Mouse (Mus musculus): ENCODE results near the gene Nsd1. TPM values are rescaled to one million over a fixed set of nuclear protein-coding genes. Genes with fewer than 3 reads are reported as not detected.
A peak's percentile ranks its signal among the peaks of the same experiment; 100 is the strongest.

Nsd1 gene
- polyA plus RNA-seq, 1 experiment from 2014 or later: 78.7 TPM

DNA sequence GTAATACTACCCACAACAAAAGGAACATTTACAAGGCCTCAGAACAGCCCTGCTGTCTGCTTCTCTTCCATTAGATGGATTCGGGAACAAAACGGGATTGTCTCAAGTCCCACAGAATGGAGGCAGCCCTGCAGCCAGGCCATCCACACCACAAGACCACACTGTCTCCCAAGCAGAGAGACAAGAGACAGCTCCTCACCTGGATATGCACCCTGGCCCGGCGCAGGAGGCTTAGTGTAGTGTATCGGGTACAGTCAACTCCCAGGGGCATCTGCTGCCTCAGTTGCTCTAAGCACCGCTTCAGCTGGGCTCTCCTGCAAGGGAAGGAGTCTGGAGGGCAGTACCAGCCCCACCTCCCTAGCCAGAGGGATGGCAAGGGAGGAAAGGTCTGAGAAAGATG lies 118.6 kb downstream of the Nsd1 start:
- H3K9me3 ChIP-seq (replicated peaks): no peaks in the 10 kb centered on the region
- H3K4me2 ChIP-seq (replicated peaks): peak overlapping the region; percentile 92
- no peak for ATAC-seq (ENCODE audit: low FRiP score)
- no peak overlapping the region for H3K27ac ChIP-seq
- no peaks in the 10 kb centered on the region for H3K27me3 ChIP-seq
- WGBS: 80% methylated on average over 6 of the region's 6 CpGs
- H3K36me3 ChIP-seq: peaks cover 28% of the 10 kb centered on the region
- peak overlapping the region; percentile 74 for H3K4me3 ChIP-seq
- H3K4me1 ChIP-seq: peaks cover 43% of the 10 kb centered on the region
- peak overlapping the region; percentile 74 for H3K9ac ChIP-seq

GRCm38 (mm10) chr13:55328641-55329040 lies 119.1 kb downstream of the Nsd1 start:
- Histone ChIP-seq H3K4me2 (replicated peaks) (peak overlapping the region; percentile 92), H3K27me3 (no peaks in the 10 kb centered on the region), H3K9me3 (replicated peaks) (no peaks in the 10 kb centered on the region), H3K27ac (no peak overlapping the region), H3K4me1 (peaks cover 38% of the 10 kb centered on the region), H3K4me3 (peak overlapping the region; percentile 74), H3K9ac (peak overlapping the region; percentile 74), H3K36me3 (peaks cover 24% of the 10 kb centered on the region)
- no peak for ATAC-seq (ENCODE audit: low FRiP score)
- 83% methylated on average over 4 of the region's 4 CpGs for WGBS

- Histone ChIP-seq H3K27me3 (no peaks in the 10 kb centered on the region), H3K9me3 (replicated peaks) (no peaks in the 10 kb centered on the region), H3K9ac (peak overlapping the region; percentile 74), H3K27ac (peak overlapping the region; percentile 89), H3K4me1 (peaks cover 34% of the 10 kb centered on the region), H3K4me2 (replicated peaks) (peak overlapping the region; percentile 92), H3K36me3 (peaks cover 18% of the 10 kb centered on the region), H3K4me3 (peak overlapping the region; percentile 74)
- ATAC-seq (ENCODE audit: low FRiP score): peak; percentile 35
- under 1% methylated on average over 28 of the region's 29 CpGs for WGBS
These were observed 119.6 kb downstream of the Nsd1 start for GRCm38 (mm10) chr13:55329109-55329682.

GRCm38 (mm10) chr13:55329683-55330566 lies 120.3 kb downstream of the Nsd1 start, which contains the start of gene Mxd3:
TSS of gene Mxd3 (minus strand) at chr13:55329823.
- Histone ChIP-seq H3K36me3 (peaks cover 13% of the 10 kb centered on the region), H3K9ac (peak within 1 kb of the TSS; percentile 74), H3K4me2 (replicated peaks) (peak within 1 kb of the TSS; percentile 92), H3K4me3 (peak within 1 kb of the TSS; percentile 74), H3K27me3 (no peaks in the 10 kb centered on the region), H3K27ac (peak within 1 kb of the TSS; percentile 89), H3K9me3 (replicated peaks) (no peaks in the 10 kb centered on the region), H3K4me1 (peaks cover 34% of the 10 kb centered on the region)
- WGBS: under 1% methylated on average over 77 of the region's 82 CpGs
- ATAC-seq (ENCODE audit: low FRiP score): peak; percentile 87

DNA sequence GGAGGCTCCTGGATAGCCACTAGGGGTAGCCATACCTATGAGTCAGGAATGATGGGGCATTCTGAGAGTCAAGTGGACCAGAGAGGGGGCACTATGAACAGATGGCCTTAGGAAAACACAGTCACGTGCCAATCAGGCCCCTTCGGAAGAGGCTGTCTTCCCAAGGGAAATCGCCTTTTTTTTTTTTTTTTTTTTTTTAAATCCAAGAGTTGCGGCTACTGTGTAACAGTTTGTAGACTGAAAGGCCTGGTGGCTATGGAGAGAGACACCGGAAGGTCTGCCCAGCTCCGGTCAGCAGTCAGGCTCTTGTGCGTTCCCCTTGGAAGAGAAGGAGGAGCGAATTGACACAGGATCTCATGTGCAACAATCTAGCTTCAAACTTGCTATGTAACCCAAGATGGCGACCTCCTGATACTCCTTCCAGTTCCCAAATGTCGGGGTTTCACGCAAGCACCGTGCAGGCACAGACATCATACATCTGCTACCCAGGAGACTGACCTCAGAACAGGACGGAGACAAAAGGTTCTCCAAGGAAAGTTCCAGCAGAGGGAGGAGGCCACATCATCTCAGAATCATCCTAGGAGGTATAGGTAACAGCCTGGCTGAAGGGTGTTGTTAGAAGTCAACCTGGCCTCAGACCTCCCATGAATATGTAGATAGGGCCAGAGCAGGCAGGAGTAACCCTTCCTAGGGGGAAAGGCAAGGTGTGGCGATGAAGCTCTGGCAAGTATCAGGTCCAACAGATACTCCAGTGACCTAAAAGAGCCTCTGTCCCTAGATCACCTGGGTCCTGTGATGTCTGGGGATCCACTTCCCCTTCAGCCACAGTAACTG lies 121.2 kb downstream of the Nsd1 start:
- Histone ChIP-seq H3K27me3 (no peaks in the 10 kb centered on the region), H3K4me2 (replicated peaks) (peak overlapping the region; percentile 92), H3K9ac (peak overlapping the region; percentile 74), H3K27ac (peak overlapping the region; percentile 89), H3K4me1 (peaks cover 34% of the 10 kb centered on the region), H3K9me3 (replicated peaks) (no peaks in the 10 kb centered on the region), H3K36me3 (peaks cover 5% of the 10 kb centered on the region), H3K4me3 (peak overlapping the region; percentile 74)
- no peak for ATAC-seq (ENCODE audit: low FRiP score)
- 38% methylated on average over 14 of the region's 14 CpGs for WGBS

DNA sequence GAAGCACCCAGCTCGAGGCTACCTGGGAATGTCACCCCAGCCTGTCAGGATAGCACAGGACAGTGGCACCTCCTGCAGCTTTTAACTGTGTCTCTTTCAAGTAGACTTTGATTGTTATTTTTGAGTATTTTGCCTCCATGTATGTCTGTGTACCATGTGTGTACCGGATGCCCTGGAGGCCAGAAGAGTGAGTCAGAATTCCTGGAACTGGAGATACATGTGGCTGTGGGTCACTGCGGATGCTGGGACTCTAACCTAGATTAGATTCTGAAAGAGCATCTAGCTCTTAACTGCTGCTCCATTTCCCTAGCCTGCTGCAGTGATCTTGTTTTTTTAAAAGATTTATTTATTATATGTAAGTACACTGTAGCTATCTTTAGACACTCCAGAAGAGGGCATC lies 122.7 kb downstream of the Nsd1 start:
- H3K27ac ChIP-seq: no peak overlapping the region
- 94% methylated on average over 3 of the region's 3 CpGs for WGBS
- no peak overlapping the region for H3K9ac ChIP-seq
- no peak for ATAC-seq (ENCODE audit: low FRiP score)
- H3K4me2 ChIP-seq (replicated peaks): no peak overlapping the region
- no peaks in the 10 kb centered on the region for H3K27me3 ChIP-seq
- H3K36me3 ChIP-seq: no peaks in the 10 kb centered on the region
- H3K9me3 ChIP-seq (replicated peaks): no peaks in the 10 kb centered on the region
- peaks cover 30% of the 10 kb centered on the region for H3K4me1 ChIP-seq
- H3K4me3 ChIP-seq: no peak overlapping the region

- 91% methylated on average over 4 of the region's 4 CpGs for WGBS
- no peak overlapping the region for H3K4me2 ChIP-seq (replicated peaks)
- H3K27ac ChIP-seq: no peak overlapping the region
- no peak overlapping the region for H3K4me3 ChIP-seq
- no peaks in the 10 kb centered on the region for H3K27me3 ChIP-seq
- peaks cover 5% of the 10 kb centered on the region for H3K4me1 ChIP-seq
- no peak overlapping the region for H3K9ac ChIP-seq
- no peaks in the 10 kb centered on the region for H3K36me3 ChIP-seq
- ATAC-seq (ENCODE audit: low FRiP score): no peak
- no peaks in the 10 kb centered on the region for H3K9me3 ChIP-seq (replicated peaks)
These were observed 126.1 kb downstream of the Nsd1 start for GRCm38 (mm10) chr13:55335701-55336100.

DNA sequence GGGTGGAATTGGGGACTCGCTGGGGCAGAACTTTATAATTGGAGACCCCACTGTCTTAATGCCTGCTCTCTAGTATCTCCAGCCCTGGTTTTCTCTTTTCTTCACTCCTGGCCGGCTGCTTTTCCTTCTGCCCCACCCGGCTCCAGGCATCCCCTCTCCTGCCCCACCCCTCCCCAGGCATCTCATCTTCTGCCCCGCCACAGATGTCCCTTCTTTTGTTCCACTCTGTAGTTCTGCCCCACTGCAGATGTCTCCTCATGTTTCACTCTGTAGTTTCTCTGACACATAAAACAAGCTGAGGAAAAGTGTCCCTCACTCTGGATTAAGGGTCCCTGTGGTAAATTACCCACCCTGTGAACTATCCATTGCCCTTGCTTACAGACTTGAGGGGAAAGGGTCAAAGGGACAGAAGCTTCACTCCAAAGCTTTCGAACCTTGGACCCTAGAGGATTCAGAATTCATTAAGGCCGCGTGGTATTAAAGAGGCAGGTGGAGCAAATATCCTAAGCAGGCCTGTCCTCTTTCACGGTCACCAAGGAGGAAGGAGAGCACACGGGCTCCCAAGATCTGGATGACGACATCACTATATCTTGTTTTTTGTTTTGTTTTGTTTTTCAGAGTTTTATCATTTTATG lies 127.9 kb downstream of the Nsd1 start:
- Histone ChIP-seq H3K27ac (no peak overlapping the region), H3K9me3 (replicated peaks) (no peaks in the 10 kb centered on the region), H3K4me3 (no peak overlapping the region), H3K4me2 (replicated peaks) (no peak overlapping the region), H3K27me3 (no peaks in the 10 kb centered on the region), H3K9ac (no peak overlapping the region), H3K36me3 (no peaks in the 10 kb centered on the region), H3K4me1 (no peaks in the 10 kb centered on the region)
- WGBS: 67% methylated on average over 9 of the region's 10 CpGs
- no peak for ATAC-seq (ENCODE audit: low FRiP score)

DNA sequence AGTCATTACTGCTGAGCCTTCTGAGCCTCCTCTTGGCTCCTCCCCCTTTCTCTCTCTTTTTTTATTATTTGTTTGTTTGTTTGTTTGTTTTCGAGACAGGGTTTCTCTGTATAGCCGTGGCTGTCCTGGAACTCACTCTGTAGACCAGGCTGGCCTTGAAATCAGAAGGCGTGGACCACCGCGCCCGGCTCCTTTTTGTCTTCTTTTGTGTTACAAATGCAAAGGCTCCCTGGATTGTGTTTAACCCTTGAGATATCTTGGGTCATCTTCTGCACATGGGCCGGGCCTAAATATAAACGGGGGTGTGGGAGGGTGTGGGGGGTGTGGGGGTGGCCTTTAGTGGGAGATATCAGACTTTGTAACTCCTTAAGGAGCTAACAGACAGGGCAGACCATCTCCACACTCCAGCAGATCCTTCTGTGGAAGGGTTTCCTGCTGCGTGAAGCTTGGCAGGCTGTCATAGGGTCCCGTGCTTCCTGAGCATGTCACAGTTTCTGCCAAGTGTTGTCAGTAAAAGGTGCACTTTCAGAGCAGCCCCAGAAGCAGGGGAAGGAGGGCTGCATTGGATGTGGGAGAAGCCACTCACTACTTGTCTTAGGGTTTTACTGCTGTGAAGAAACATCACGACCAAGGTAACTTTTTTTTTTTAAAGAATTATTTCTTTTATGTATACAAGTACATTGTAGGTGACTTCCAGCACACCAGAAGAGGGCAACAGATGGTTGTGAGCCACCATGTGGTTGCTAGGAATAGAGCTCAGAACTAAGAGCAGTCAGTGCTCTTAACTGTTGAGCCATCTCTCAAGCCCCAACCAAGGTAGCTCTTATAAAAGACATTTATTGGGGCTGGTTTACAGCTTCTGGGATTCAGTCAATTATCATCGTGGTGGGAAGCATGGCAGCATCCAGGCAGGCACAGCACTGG lies 128.8 kb downstream of the Nsd1 start:
- no peak overlapping the region for H3K27ac ChIP-seq
- H3K9me3 ChIP-seq (replicated peaks): no peaks in the 10 kb centered on the region
- 62% methylated on average over 12 of the region's 12 CpGs for WGBS
- H3K4me1 ChIP-seq: no peaks in the 10 kb centered on the region
- no peak overlapping the region for H3K4me3 ChIP-seq
- ATAC-seq (ENCODE audit: low FRiP score): no peak
- no peaks in the 10 kb centered on the region for H3K27me3 ChIP-seq
- no peaks in the 10 kb centered on the region for H3K36me3 ChIP-seq
- H3K4me2 ChIP-seq (replicated peaks): no peak overlapping the region
- no peak overlapping the region for H3K9ac ChIP-seq

DNA sequence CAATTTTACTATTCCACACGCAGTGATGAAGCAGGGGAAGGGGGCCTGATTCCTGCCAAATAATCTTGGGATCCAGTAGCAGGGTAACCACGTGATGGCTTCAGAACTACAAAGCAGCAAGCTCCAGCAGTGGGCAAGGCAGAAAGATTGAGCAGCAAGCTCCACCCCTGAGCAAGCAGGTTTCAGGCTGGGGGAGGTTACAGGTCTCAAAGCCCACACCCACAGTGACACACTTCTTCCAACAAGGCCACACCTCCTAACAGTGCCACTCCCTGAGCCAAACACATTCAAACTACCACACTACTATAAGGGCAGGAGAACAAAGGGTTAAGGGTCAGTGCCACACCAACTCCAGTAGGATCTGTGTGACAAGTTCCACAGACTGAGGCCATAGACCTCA lies 129.7 kb downstream of the Nsd1 start:
- Histone ChIP-seq H3K36me3 (peaks cover 7% of the 10 kb centered on the region), H3K4me3 (no peak overlapping the region), H3K27me3 (no peaks in the 10 kb centered on the region), H3K4me2 (replicated peaks) (no peak overlapping the region), H3K27ac (no peak overlapping the region), H3K9me3 (replicated peaks) (no peaks in the 10 kb centered on the region), H3K9ac (no peak overlapping the region), H3K4me1 (no peaks in the 10 kb centered on the region)
- 40% methylated on average over 2 of the region's 2 CpGs for WGBS
- ATAC-seq (ENCODE audit: low FRiP score): no peak

DNA sequence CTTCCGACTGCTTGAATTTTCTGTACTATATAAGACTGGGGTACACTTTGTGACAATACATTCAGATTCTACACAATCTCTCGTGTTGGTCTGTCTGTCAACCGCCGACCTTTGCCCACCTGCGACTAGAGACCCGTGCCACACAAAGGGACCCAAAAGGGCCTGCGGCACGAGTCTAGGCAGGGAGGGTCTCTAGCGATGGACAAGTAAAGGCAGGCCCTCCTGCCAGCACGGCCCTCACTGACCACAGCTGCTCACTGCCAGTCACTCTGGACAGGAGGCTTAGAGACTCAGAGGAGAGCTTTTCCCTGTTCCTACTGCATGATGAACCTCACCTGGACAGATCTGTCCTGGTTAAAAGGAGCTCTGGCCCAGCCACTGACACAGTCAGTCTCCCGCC lies 132.9 kb downstream of the Nsd1 start:
- H3K4me1 ChIP-seq: no peaks in the 10 kb centered on the region
- H3K27me3 ChIP-seq: no peaks in the 10 kb centered on the region
- no peak overlapping the region for H3K4me2 ChIP-seq (replicated peaks)
- no peak overlapping the region for H3K27ac ChIP-seq
- 38% methylated on average over 11 of the region's 11 CpGs for WGBS
- H3K9ac ChIP-seq: no peak overlapping the region
- H3K36me3 ChIP-seq: peaks cover 39% of the 10 kb centered on the region
- no peaks in the 10 kb centered on the region for H3K9me3 ChIP-seq (replicated peaks)
- H3K4me3 ChIP-seq: no peak overlapping the region
- no peak for ATAC-seq (ENCODE audit: low FRiP score)
